Mouse (Mus musculus): ENCODE measurements around the gene Usp21.

- TF ChIP-seq POLR2A (IDR thresholded peaks at IDR 0.05; ENCODE audit: insufficient read depth, low read length) (no peak), CTCF (IDR thresholded peaks at IDR 0.05; ENCODE audit: low read depth, low read length) (no peak)
Measured at GRCm38 (mm10) chr1:171328244-171328643, 40.5 kb upstream of the Usp21 start.
